Mouse (Mus musculus): ENCODE measurements at regions not wholly inside any gene's neighbourhood (a gene's known extent, or its start where the extent isn't known, plus 50 kb on each side); places are given as distances from the start of the nearest gene placed in this dataset.
A peak's percentile ranks its signal among the peaks of the same experiment; 100 is the strongest.

DNA sequence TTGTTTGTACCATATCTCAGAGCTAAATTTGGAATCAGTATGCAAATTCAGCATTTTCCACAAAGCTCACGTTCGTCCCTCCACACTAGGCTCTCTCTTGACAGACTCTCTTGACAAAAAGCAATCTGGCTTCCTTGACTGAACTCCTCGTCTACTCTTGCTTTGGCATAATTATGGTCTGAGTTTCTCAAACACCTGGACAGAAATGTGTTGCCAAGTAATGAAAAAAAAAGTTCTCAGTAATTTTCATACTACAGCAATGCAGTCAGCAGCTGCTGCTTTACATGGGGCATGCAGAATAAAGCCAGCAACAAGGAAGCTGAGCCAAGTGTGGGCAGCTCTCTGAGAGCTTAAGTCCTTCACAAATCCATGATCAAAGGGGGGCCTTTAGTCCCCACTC lies 932.7 kb downstream of the Galc start:
- peak; percentile 4 for DNase-seq (ENCODE audit: low spot score)

DNA sequence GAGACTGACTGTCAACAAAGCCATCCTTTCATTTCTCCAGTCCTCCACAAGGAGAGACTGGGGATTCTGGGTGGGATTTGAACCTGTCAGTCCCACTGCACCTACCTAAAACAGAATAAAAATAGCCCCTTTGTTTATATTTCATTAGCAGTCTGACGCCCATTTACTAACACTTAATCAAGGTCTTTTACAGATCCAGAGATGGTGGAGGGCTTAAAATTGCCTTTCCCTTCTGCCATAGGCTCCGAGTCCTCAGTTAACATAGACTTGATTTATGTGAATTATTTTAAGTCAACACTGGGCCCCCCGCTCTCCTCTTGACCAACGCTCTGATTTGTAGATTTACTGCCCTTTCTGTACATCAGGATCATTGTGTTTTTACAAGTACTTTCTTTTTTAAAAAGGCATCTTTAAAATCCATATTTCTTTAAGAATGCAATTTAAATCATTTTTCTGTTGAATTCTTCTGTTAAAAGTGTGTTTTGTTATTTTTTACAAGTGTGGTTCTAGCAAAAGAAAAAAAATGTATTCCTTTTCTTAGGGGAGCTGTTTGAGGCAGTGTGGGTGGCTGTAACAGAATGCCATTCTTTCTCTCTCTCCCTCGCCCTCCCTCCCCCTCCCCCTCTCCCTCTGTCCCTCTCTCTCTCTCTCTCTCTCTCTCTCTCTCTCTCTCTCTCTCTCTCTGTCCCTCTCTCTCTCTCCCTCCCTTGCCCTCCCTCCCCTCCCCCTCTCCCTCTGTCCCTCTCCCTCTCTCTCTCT lies 946.8 kb downstream of the Galc start:
- DNase-seq (ENCODE audit: low spot score) = no peak

DNA sequence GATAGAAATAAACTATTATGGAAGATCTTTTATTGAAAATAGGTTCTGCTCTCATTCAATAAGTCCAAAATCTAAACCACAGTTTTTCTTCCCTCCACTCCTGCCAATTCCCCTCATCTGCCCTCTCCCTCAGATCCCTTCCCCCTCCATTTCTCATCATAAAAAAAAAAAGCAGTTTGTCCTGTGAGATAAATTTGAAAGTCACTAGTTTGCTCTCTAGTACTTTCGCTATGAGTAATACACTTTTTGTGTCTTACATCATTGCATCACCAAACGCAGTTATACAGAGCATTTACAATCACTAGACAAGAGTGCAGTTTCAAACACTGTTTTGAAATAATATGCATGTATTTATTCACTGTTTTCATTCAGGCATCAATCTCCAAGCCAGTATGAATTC lies 980.5 kb downstream of the Galc start:
- DNase-seq (ENCODE audit: low spot score) = no peak

DNA sequence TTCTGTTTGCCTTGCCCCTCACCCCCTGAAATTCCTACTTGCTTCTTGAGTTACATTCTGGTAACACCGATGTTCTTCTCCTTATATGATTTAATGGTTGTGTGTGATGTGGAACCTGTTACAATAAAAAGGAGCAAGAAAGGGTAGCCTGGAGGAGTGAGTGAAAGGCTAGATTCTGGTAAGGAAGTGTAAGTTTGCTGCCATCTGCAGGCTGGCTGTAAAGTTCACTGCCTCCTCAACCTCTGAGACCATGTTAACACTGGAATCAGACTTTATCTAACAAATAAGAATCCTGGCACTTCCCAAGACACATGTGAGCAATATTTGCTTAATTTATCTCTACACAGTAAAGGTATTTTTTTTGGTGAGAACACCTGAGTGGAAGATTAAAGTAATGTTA lies 980.9 kb downstream of the Galc start:
- no peak for DNase-seq (ENCODE audit: low spot score)

All from left cerebral cortex, adult 11 months (tissue).